Mouse (Mus musculus) cortical plate, adult 2 months (tissue): ENCODE results near the gene Ssr1. TPM values are rescaled to one million over a fixed set of nuclear protein-coding genes. Genes with fewer than 3 reads are reported as not detected.

Experiments
- H3K27ac ChIP-seq: fragments of 200-500 bp; 2 replicates; pipeline ENCODE4 v1.5.1; 2012; ENCODE audit warnings: low read length, control low read depth, inconsistent platforms; ENCODE audit not compliant: insufficient read depth
- H3K4me1 ChIP-seq: fragments of 200-500 bp; 2 replicates; pipeline ENCODE4 v1.6.1; 2011; ENCODE audit warnings: low read length; ENCODE audit not compliant: control insufficient read depth, insufficient read depth
- H3K4me3 ChIP-seq: fragments of 200-500 bp; 2 replicates; pipeline ENCODE4 v1.5.1; 2011; ENCODE audit warnings: mild to moderate bottlenecking, low read length, control low read depth; ENCODE audit not compliant: insufficient read depth
- CTCF ChIP-seq: fragments of 200-500 bp; IDR thresholded peaks from 2 replicates; pipeline ENCODE4 v1.5.1; 2011; ENCODE audit warnings: mild to moderate bottlenecking, control low read depth, low read length; ENCODE audit not compliant: insufficient read depth; ENCODE audit errors: extremely low read depth
- POLR2A ChIP-seq: fragments of 200-500 bp; IDR thresholded peaks from 2 replicates; pipeline ENCODE4 v1.6.1; 2011; ENCODE audit warnings: mild to moderate bottlenecking, low read length, control low read depth; ENCODE audit not compliant: insufficient read depth; ENCODE audit errors: extremely low read depth
- polyA plus RNA-seq: library from polyadenylated mRNA; depleted of rRNA; stranded (reverse); fragments of >200 nt; gene quantifications from 2 replicates; pipeline ENCODE4 v1.2.3, GENCODE M21; 2012

The Ssr1 gene
- polyA plus RNA-seq, 1 experiment, result 28.0 TPM

DNA sequence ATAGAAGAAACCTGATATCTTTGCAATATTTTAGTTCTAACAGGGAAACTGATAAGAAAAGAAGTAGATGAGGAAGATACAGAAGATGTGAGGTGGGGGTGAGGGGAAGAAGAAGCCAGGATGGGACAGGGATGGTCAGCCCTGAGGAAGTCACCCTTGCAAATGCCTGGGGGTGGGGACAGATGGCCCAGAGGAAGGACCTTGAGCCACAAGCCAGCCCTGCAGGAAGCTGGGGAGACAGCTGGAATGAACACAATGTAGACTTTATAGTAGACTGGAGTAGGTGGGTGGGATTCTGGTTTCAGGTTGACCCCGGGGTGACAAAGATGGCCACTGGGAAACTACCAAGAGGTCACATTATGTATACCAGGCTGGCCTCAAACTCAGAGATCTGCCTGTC is 39.7 kb downstream of the Ssr1 start:
- Histone ChIP-seq H3K4me1 (no peaks in the 10 kb centered on the region), H3K27ac (no peak overlapping the region), H3K4me3 (no peak overlapping the region)
- no peak for TF ChIP-seq POLR2A
- no peak for TF ChIP-seq CTCF

DNA sequence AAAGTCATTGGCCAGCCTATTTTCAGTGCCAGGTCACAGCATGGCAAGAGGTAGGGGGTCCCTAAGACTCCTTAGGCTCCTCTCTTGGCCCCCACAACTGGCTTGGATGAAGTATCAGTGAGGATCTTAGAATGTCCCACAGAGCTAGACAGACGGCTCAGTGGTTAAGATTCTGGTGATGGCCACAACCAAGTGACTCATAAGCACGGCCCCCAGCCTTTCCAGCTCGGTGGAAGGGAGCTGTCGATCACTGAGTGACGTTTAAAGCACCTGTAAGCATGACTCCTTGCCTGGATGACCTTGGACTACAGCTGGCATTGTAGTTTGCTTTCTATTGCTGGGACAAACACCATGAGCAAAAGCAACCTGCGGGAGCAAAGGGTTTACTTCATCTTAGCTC is 41.0 kb downstream of the Ssr1 start:
- H3K4me3 ChIP-seq, result no peak overlapping the region
- H3K4me1 ChIP-seq, result no peaks in the 10 kb centered on the region
- no peak for TF ChIP-seq POLR2A
- TF ChIP-seq CTCF, result no peak
- no peak overlapping the region for H3K27ac ChIP-seq

DNA sequence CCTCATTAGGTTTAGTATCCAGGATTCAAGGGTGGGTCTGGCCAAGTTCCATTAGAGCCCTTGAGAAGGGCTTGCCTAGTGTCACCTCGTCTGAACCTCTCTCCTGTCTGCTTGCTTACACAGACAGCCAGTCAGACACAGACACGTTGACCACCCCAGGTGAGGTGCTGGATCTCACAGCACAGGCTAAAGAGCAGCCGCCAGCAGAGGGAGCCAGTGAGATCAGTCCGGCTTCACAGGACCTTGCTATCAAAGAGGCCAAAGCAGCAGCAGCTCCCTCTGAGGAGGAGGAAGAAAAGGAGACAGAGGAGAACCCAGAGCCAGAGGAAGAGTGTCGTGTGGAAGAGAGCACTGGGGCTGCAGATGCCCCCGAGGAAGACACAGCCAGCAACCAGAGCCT is 47.3 kb downstream of the Ssr1 start:
- Histone ChIP-seq H3K4me1 (no peaks in the 10 kb centered on the region), H3K4me3 (no peak overlapping the region), H3K27ac (no peak overlapping the region)
- TF ChIP-seq CTCF, result peak; percentile 77
- TF ChIP-seq POLR2A, result no peak

DNA sequence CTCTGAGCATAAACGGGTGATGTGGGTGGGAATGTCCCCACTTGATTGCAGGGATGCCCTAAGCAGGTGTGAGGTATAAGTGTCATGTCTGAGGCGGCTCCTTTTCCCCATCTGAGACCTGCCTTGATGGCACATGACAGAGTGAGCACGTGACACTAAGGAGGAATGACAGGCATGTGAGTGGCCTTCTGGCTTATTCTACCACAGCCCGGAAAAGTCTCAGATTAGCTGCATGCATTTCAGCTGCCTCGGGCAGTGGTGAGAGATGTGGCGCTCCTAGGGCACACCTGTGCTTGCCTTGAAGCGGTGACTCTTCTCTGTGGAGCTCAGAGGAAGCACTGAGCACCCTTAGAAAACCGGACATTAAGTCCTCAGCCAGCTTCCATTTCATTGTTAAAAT is 48.6 kb downstream of the Ssr1 start:
- TF ChIP-seq POLR2A, result no peak
- TF ChIP-seq CTCF, result no peak
- Histone ChIP-seq H3K27ac (no peak overlapping the region), H3K4me3 (no peak overlapping the region), H3K4me1 (no peaks in the 10 kb centered on the region)

DNA sequence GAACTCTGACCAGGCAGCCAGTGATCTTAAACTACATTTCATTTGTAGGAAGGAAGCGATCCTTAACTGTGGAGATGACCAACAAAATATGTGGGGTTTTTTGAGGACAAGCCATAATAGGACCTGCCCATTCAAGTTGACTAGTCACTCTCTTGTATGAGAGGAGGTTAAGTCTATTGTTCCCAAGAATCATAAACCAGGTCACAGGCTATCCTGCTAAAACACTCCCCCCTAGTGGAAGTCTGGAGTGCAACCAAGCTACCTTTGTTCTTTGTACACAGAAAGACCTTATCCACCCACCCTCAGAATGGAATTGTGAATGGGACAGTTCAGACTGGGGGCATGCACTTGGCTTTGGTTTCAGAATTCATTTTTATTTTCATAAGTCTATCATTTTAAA is 49.7 kb downstream of the Ssr1 start:
- no peak overlapping the region for H3K27ac ChIP-seq
- no peak for TF ChIP-seq POLR2A
- peak; percentile 43; the same call in 1 of the 2 replicates for TF ChIP-seq CTCF
- no peaks in the 10 kb centered on the region for H3K4me1 ChIP-seq
- no peak overlapping the region for H3K4me3 ChIP-seq

DNA sequence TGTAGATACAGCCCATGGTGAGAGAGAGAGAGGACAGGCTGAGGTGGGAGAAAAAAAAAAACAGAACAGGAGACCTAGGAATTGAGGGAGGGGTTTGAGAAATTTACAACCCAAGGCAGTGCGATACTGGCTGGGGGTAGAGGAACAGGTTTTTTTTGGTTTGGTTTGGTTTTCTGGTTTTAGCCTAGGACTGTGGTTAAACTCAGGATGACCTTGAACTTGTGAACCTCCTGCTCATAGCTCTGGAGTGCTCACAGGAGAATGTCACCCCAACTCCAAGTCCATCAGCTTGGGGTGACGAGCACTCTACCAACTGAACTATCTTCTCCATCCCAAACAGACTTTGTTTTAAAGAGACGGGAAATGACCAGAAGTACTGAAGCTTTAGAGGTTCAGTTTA is 50.6 kb downstream of the Ssr1 start:
- no peak for TF ChIP-seq POLR2A
- H3K4me1 ChIP-seq, result no peaks in the 10 kb centered on the region
- H3K4me3 ChIP-seq, result no peak overlapping the region
- no peak overlapping the region for H3K27ac ChIP-seq

DNA sequence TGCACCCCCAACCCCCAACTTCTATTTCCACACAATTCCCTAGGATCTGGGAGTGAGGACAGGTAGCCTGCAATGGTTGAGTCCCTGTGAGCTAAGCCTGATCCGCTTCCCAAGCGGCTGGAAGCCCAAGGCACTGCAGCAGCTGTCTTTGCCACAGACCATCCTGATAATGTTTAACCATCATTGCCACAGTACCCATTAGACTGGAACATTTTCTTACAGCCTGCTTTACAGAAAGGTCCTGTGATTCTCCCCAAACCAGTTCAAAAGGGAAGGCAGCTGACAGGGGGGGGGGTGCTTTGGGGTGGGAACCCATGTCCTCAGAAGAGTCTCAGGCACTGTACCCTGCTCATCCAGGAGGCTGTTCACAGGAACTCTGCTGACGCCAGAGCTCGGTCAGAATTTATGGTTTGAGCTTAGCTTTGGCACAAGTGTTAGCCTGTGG is 51.1 kb downstream of the Ssr1 start:
- TF ChIP-seq POLR2A, result no peak
- no peak for TF ChIP-seq CTCF
- no peak overlapping the region for H3K27ac ChIP-seq
- no peak overlapping the region for H3K4me3 ChIP-seq
- no peaks in the 10 kb centered on the region for H3K4me1 ChIP-seq

DNA sequence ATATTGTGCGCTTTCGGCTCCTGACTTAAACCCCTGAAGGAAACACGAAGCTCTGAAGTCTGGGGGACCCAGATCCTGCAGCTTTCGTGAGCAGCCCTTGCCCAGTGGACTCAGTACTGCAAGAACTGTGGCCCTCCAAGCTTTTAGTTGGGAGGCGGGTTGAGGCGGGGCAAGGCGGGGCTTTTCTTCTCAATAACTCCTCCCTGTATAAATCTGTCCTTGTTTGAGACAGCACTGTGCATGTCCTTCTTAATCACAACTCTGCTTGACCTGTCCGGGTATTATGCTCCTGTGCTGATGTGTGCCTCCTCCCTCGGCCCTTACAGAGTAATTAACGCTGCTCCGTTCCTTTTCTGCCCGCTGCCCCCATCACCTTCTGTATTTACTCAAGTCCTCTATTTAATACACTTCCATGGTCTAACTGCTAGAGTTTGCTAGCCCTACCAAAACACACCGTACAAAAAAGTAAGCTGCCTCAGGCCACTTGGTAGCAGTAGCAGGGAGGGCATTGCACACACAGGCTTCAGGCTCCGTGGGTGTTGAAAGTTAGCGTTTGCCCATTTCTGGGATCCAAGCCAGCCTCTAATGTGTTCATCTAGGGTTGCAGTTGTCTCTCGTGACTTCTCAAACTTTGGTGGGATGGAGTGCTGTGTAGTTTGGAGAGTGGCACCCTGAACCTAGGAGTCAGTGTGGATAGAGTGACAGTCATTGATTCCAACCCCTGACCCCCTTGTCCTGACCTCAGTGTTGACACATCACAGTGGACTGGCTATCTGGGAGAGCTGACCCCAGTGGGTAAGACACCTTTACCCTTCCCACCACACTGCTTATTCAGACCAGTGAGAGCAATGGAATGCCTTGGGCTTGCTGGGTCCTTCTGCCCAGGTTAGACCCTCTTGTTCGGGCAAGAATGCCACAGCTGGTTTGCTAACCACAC is 51.8 kb downstream of the Ssr1 start:
- Histone ChIP-seq H3K27ac (no peak overlapping the region), H3K4me1 (no peaks in the 10 kb centered on the region), H3K4me3 (no peak overlapping the region)
- no peak for TF ChIP-seq POLR2A
- TF ChIP-seq CTCF, result no peak

DNA sequence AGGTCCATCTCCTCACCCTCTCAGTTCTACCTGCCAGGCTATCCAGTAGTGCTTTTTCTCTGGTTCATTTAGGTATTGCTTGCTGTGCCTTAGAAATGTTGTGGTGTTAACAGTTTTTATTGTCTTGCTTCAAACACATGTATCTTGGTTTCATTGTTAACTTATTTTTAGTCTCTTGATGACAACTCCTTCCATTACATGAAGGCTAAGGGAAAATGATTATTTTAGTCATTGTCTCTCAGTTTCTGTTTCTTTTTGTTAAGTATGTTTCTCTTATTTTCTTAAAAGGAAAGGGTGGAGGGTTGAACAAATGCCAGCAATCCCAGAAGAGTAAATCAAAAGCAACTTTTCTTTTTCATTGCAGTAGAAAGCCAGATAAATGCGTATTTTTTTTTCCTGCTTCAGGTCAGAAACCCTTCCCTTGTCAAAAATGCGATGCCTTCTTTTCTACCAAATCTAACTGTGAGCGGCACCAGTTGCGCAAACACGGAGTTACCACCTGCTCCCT is 52.8 kb downstream of the Ssr1 start:
- no peaks in the 10 kb centered on the region for H3K4me1 ChIP-seq
- no peak for TF ChIP-seq CTCF
- no peak for TF ChIP-seq POLR2A
- H3K4me3 ChIP-seq, result no peak overlapping the region
- no peak overlapping the region for H3K27ac ChIP-seq

DNA sequence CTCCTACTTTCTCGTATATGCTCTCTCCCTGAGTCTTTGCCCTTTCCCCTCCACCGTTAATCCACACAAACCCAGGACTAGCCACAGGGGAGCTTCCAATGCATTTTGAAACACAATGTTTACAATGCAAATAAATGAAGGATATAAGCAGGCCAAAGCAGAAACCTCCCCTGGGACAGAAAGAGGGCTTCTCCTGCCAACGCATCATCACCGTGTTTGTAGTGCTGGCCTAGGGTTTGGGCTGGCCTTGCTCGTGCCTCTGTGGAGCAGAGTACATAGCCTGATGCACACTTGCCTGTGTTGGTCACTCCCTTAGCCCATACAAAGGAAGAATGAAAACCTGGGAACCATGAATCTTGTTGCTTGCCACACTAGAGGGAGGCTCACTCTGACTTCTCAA is 53.4 kb downstream of the Ssr1 start:
- no peak overlapping the region for H3K4me3 ChIP-seq
- no peaks in the 10 kb centered on the region for H3K4me1 ChIP-seq
- no peak for TF ChIP-seq POLR2A
- no peak for TF ChIP-seq CTCF
- H3K27ac ChIP-seq, result no peak overlapping the region

DNA sequence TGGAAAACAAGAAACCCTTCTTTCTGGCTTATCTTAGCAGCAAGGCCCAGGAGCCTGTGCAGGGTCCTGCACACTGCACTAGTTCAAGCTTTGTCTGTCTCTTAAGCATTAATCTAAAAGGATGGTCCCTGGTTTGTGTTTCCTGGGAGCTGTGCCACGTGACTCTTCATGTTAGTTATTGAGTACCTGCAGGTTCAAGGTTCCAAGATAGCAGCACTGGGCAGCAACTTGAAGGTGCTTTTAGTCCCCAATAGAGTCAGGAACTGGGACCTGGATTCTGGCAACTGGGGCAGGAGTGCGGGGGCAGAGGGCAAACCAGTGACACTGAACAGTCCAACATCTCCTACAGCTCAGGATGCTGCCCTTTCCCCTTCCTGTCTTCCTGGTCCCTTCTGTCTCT is 53.9 kb downstream of the Ssr1 start:
- H3K27ac ChIP-seq, result no peak overlapping the region
- no peaks in the 10 kb centered on the region for H3K4me1 ChIP-seq
- no peak overlapping the region for H3K4me3 ChIP-seq
- TF ChIP-seq POLR2A (no peak), CTCF (no peak)
